Mouse (Mus musculus) gastrocnemius, adult 2 months (tissue): Measurements from ENCODE around the gene Nr3c2. TPM values are rescaled to one million over a fixed set of nuclear protein-coding genes. Genes with fewer than 3 reads are reported as not detected.

Experiments used
- DNase-seq: peaks from one replicate; pipeline ENCODE4 v3.0.0; 2022
- H3K27ac ChIP-seq: fragments of 200-600 bp; 2 replicates; pipeline ENCODE4 v1.8.1; 2022; ENCODE audit warnings: mild to moderate bottlenecking
- H3K4me3 ChIP-seq: fragments of 200-600 bp; 2 replicates; pipeline ENCODE4 v1.8.1; 2022; ENCODE audit warnings: mild to moderate bottlenecking, moderate library complexity
- CTCF ChIP-seq: fragments of 200-600 bp; IDR thresholded peaks from 2 replicates; pipeline ENCODE4 v1.8.1; 2022; ENCODE audit warnings: antibody characterized with exemption, mild to moderate bottlenecking, moderate library complexity
- intact Hi-C: fragments of 180-260 bp; cut with DNase I; formaldehyde crosslinking; loops from one replicate; pipeline ENCODE4 v1.15.1; 2025
- total RNA-seq, 2 experiments: library from RNA; stranded (reverse); gene quantifications; 2 replicates each; pipeline ENCODE4 v1.2.3; 2021

The Nr3c2 gene
- total RNA-seq, 2 experiments from 2014 or later, result 6.2 to 17.0 TPM

GRCm38 (mm10) chr8:77170439-77170759, 271.2 kb downstream of the Nr3c2 start:
- Histone ChIP-seq H3K4me3 (no peak overlapping the region), H3K27ac (no peak overlapping the region)
- no peak for DNase-seq
- no peak for TF ChIP-seq CTCF
- intact Hi-C loops, result no loop called here

- DNase-seq, result no peak
Observed at GRCm38 (mm10) chr8:77173075-77173657, 273.9 kb downstream of the Nr3c2 start.

GRCm38 (mm10) chr8:77173736-77174135, 274.5 kb downstream of the Nr3c2 start:
- Histone ChIP-seq H3K4me3 (no peak overlapping the region), H3K27ac (peak overlapping the region; percentile 40)
- no peak for DNase-seq
- intact Hi-C loops, result no loop called here
- TF ChIP-seq CTCF, result no peak

More at GRCm38 (mm10) chr8:77173075-77173657, 273.9 kb downstream of the Nr3c2 start:
- intact Hi-C loops, result no loop called here
- H3K27ac ChIP-seq, result 0 out of 2 replicates have a peak overlapping the region, but pooled peaks have one; percentile 28
- no peak overlapping the region for H3K4me3 ChIP-seq
- TF ChIP-seq CTCF, result no peak

- Histone ChIP-seq H3K27ac (no peak overlapping the region), H3K4me3 (no peak overlapping the region)
- no peak for TF ChIP-seq CTCF
- DNase-seq, result no peak
- intact Hi-C loops, result no loop called here
Observed at GRCm38 (mm10) chr8:77175471-77175870, 276.2 kb downstream of the Nr3c2 start.

- TF ChIP-seq CTCF, result no peak
- no peak overlapping the region for H3K4me3 ChIP-seq
- H3K27ac ChIP-seq, result no peak overlapping the region
- intact Hi-C loops, result no loop called here
- no peak for DNase-seq
Observed at GRCm38 (mm10) chr8:77176343-77176742, 277.1 kb downstream of the Nr3c2 start.

- DNase-seq, result no peak
- Histone ChIP-seq H3K4me3 (no peak overlapping the region), H3K27ac (no peak overlapping the region)
- no peak for TF ChIP-seq CTCF
- intact Hi-C loops, result no loop called here
Observed at GRCm38 (mm10) chr8:77185816-77186215, 286.6 kb downstream of the Nr3c2 start.

- no peak overlapping the region for H3K4me3 ChIP-seq
- intact Hi-C loops, result no loop called here
- H3K27ac ChIP-seq, result no peak overlapping the region
- no peak for TF ChIP-seq CTCF
- DNase-seq, result no peak
Observed at GRCm38 (mm10) chr8:77186914-77187536, 287.8 kb downstream of the Nr3c2 start.

GRCm38 (mm10) chr8:77187748-77188147, 288.5 kb downstream of the Nr3c2 start:
- Histone ChIP-seq H3K27ac (no peak overlapping the region), H3K4me3 (no peak overlapping the region)
- intact Hi-C loops, result no loop called here
- TF ChIP-seq CTCF, result no peak
- no peak for DNase-seq

GRCm38 (mm10) chr8:77188298-77188697, 289.1 kb downstream of the Nr3c2 start:
- H3K27ac ChIP-seq, result no peak overlapping the region
- DNase-seq, result no peak
- no peak for TF ChIP-seq CTCF
- H3K4me3 ChIP-seq, result no peak overlapping the region
- intact Hi-C loops, result no loop called here

GRCm38 (mm10) chr8:77189318-77189717, 290.1 kb downstream of the Nr3c2 start:
- intact Hi-C loops, result no loop called here
- TF ChIP-seq CTCF, result no peak
- Histone ChIP-seq H3K4me3 (no peak overlapping the region), H3K27ac (no peak overlapping the region)
- DNase-seq, result peak; percentile 37

GRCm38 (mm10) chr8:77190393-77190792, 291.2 kb downstream of the Nr3c2 start:
- no peak for TF ChIP-seq CTCF
- Histone ChIP-seq H3K4me3 (no peak overlapping the region), H3K27ac (no peak overlapping the region)
- intact Hi-C loops, result no loop called here
- no peak for DNase-seq

- no peak for DNase-seq
- intact Hi-C loops, result no loop called here
- no peak for TF ChIP-seq CTCF
- Histone ChIP-seq H3K4me3 (no peak overlapping the region), H3K27ac (no peak overlapping the region)
Observed at GRCm38 (mm10) chr8:77209297-77209696, 310.1 kb downstream of the Nr3c2 start.

GRCm38 (mm10) chr8:77213893-77214464, 314.7 kb downstream of the Nr3c2 start:
- intact Hi-C loops, result no loop called here
- DNase-seq, result no peak
- H3K4me3 ChIP-seq, result no peak overlapping the region
- H3K27ac ChIP-seq, result no peak overlapping the region
- no peak for TF ChIP-seq CTCF

GRCm38 (mm10) chr8:77214665-77215064, 315.4 kb downstream of the Nr3c2 start:
- H3K27ac ChIP-seq, result no peak overlapping the region
- intact Hi-C loops, result no loop called here
- no peak overlapping the region for H3K4me3 ChIP-seq
- DNase-seq, result no peak
- no peak for TF ChIP-seq CTCF
